Mouse (Mus musculus) ES-Bruce4 (cell line): ENCODE results near the gene Cyb5b.

Source experiments
- CTCF ChIP-seq: IDR thresholded peaks from one replicate; pipeline ENCODE4 v1.8.1; 2011; ENCODE audit warnings: low read depth, low read length
- POLR2A ChIP-seq: IDR thresholded peaks from one replicate; pipeline ENCODE4 v1.8.1; 2011; ENCODE audit warnings: low read length; ENCODE audit not compliant: insufficient read depth

DNA sequence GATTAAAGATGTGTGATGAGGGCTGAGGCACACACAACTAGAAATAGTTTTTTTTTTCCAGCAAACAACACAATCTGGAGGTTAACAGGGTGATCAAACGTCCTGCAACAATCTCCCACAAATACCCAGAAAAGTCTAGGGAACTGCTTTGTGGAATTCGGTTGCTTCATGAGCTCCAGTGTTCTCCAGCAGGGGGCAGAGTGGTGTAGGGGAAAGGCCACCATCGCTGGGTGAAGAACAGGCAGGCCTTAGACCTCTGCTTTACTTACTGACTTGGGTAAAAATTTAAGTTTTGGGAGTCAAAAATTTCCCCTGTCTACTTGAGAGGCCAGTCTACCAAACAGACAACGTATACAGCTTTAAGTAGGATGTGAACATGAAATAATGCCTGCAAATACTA, 45.9 kb upstream of the Cyb5b start:
- TF ChIP-seq POLR2A (no peak), CTCF (peak; percentile 90)
